Mouse (Mus musculus) ovary, postnatal 14 days (tissue): Measurements from ENCODE around the gene Abi3.
A peak's percentile ranks its signal among the peaks of the same experiment; 100 is the strongest.

Experiments
- DNase-seq: peaks from one replicate; pipeline ENCODE4 v3.0.0; 2022; ENCODE audit warnings: low spot score

Gene Abi3

GRCm38 (mm10) chr11:95838999-95839868 lies 3.0 kb downstream of the Abi3 start:
- no peak for DNase-seq

- DNase-seq, result no peak
These were observed 3.7 kb downstream of the Abi3 start for GRCm38 (mm10) chr11:95838598-95838997.

- DNase-seq, result peak; percentile 62
These were observed 5.2 kb downstream of the Abi3 start, which contains the start of gene Gngt2 for GRCm38 (mm10) chr11:95837059-95837458. Gene Gngt2 (plus strand): TSS chr11:95837216.

- no peak for DNase-seq
These were observed 5.8 kb downstream of the Abi3 start for GRCm38 (mm10) chr11:95836433-95836832.

- DNase-seq, result no peak
These were observed 6.4 kb downstream of the Abi3 start for GRCm38 (mm10) chr11:95835832-95836231.

GRCm38 (mm10) chr11:95834742-95835710 lies 7.2 kb downstream of the Abi3 start:
- no peak for DNase-seq

- no peak for DNase-seq
These were observed 8.1 kb downstream of the Abi3 start for GRCm38 (mm10) chr11:95834143-95834667.

- DNase-seq, result no peak
These were observed 8.6 kb downstream of the Abi3 start for GRCm38 (mm10) chr11:95833631-95834142.

GRCm38 (mm10) chr11:95833006-95833570 lies 9.2 kb downstream of the Abi3 start:
- no peak for DNase-seq

GRCm38 (mm10) chr11:95832129-95833005 lies 9.9 kb downstream of the Abi3 start:
- no peak for DNase-seq

- no peak for DNase-seq
These were observed 10.6 kb downstream of the Abi3 start for GRCm38 (mm10) chr11:95831641-95832040.

- DNase-seq, result no peak
These were observed 11.0 kb downstream of the Abi3 start for GRCm38 (mm10) chr11:95831276-95831619.

GRCm38 (mm10) chr11:95830411-95831275 lies 11.6 kb downstream of the Abi3 start:
- DNase-seq, result no peak

GRCm38 (mm10) chr11:95829526-95830050 lies 12.7 kb downstream of the Abi3 start:
- DNase-seq, result no peak

GRCm38 (mm10) chr11:95828181-95828964 lies 13.9 kb downstream of the Abi3 start:
- no peak for DNase-seq

- peak; percentile 64 for DNase-seq
These were observed 14.7 kb downstream of the Abi3 start for GRCm38 (mm10) chr11:95827464-95828085.

GRCm38 (mm10) chr11:95827168-95827447 lies 15.2 kb downstream of the Abi3 start:
- no peak for DNase-seq

- no peak for DNase-seq
These were observed 15.7 kb downstream of the Abi3 start for GRCm38 (mm10) chr11:95826317-95827167.
